Mouse (Mus musculus) adrenal gland, postnatal 10 days (tissue): ENCODE measurements around the gene Tcte2. TPM values are rescaled to one million over a fixed set of nuclear protein-coding genes. Genes with fewer than 3 reads are reported as not detected.
"Not testable (repeated sequence)": the region's sequence is repeated elsewhere in the genome, so short reads cannot be mapped to it uniquely, and the experiment has no call there.

Source experiments
- DNase-seq: peaks from one replicate; pipeline ENCODE4 v3.0.0; 2021; ENCODE audit warnings: mixed read lengths
- total RNA-seq, 2 experiments: library from RNA; stranded (reverse); gene quantifications; 2 replicates each; pipeline ENCODE4 v1.2.3; 2021

The Tcte2 gene
- total RNA-seq, 2 experiments from 2014 or later: 2.6 to 4.1 TPM

DNA sequence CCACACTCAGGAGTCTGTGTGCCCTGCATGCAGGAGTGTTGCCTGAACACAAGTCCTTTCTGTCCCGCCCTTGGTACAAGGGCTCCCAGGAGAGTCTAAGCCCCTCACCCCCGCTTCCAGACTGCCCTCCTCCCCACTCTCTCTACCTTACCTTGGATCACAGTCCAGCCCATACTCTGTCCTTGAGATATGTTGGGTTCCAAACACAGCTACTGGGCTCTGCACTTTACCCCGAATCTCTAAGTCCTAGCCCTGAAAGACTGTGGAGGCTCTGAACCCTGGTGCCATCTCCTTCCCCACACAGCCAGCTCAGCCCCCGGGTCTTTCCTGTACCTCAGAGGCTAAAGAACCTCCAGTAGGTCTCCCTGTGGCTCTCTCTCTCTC, 78.6 kb downstream of the Tcte2 start:
- no peak for DNase-seq

DNA sequence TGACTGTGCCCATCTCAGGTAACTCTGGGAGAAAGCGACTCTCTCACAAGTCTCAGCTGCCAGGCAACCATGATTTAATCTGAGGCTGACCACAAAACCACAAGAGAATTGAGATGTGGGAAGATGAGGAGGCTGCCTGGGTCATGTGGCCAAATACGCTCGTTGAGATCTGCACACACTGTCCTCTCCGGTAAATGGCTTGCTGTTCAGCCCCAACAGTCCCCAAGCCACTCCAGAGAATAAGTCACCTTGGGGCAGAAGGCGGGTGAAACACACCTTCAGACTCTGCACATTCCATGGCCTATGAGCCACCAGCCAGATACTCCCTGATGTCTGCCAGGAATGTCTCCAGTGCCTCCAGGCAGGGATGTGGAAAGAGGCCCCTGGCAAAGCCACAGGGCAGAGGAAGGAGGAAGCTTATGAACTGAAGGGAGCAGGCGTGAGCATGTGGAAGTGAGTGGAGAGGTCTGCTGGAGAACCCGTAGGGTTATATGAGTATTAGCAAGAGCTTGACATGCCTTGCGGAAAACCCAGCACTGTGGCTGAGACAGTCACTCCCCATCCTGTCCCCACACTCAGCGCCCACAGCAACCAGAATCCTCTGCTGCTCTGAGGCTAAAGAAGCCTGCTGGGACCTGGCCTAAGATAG, 79.1 kb downstream of the Tcte2 start:
- DNase-seq: peak; percentile 56

DNA sequence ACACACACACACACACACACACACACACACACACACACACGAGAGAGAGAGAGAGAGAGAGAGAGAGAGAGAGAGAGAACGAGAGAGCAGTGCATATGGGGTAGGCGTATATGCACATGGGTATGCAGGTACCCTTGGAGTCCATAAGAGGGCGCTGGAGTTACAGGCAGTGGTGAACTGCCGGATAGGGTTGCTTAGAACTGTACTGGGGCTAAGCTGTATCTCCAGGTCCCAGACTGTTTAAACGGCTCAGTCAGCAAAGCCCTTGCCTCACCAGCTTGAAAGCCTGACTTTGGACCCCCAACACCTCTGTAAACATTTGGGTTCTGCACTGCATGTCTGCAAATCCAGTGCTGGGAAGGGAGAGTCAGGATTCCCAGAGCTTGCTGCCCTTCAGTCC, 79.9 kb downstream of the Tcte2 start:
- DNase-seq: no peak

DNA sequence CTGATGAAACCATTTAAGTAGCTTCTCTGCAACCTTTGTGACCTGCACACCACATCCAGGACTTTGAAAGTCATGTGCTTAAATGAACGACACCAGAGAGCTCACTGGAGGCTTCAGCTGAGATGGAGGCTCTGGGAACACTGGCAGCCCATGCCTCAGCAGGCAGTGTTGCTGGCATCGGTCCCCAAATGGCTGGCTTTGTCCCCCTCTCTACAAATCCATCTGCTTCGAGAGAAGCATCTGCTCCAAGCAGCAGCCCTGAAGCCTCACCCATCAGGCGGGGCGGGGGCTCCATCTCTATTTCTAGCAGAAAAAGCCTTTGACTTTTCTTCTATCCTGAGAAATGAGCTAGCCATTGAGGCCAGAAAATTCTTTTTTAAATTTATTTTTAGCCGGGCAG, 80.5 kb downstream of the Tcte2 start:
- no peak for DNase-seq

DNA sequence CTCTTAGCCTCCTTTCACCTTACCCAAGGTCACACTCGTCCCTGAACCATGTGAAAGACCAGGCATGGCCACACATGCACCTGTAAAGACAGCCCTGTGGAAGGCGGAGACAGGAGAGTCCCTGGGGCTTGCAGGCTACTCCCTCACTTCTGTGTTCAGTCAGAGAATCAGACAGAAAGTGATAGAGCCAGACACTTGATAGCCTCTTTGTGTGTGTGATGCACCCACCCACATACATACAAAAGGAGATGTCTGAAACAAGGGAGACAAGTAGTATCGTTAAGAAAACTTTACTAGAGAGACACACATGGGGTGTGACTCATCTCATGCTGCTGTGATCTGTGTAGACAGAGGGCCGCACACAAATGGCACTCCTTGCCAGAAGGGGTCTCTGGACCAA, 81.3 kb downstream of the Tcte2 start:
- no peak for DNase-seq

DNA sequence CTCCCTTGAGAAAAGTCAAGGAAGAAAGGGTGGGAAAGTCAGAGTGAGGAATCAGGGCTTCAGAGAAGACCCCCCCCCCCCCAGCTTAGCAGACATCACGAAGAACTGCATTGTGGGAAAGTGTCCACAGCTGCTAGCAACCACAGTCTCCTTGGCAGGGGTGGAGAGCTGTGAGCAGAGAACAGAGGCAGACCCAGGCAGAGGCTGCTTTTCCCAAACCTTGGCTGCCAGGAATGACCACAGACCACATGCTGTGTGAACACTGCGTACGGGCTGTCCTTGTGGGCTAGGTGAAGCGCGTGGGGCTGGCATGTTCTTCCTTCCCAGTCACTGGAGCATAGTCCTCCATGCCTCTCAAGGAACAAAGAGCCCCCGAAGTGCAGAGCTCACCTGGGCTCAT, 81.9 kb downstream of the Tcte2 start:
- no peak for DNase-seq

DNA sequence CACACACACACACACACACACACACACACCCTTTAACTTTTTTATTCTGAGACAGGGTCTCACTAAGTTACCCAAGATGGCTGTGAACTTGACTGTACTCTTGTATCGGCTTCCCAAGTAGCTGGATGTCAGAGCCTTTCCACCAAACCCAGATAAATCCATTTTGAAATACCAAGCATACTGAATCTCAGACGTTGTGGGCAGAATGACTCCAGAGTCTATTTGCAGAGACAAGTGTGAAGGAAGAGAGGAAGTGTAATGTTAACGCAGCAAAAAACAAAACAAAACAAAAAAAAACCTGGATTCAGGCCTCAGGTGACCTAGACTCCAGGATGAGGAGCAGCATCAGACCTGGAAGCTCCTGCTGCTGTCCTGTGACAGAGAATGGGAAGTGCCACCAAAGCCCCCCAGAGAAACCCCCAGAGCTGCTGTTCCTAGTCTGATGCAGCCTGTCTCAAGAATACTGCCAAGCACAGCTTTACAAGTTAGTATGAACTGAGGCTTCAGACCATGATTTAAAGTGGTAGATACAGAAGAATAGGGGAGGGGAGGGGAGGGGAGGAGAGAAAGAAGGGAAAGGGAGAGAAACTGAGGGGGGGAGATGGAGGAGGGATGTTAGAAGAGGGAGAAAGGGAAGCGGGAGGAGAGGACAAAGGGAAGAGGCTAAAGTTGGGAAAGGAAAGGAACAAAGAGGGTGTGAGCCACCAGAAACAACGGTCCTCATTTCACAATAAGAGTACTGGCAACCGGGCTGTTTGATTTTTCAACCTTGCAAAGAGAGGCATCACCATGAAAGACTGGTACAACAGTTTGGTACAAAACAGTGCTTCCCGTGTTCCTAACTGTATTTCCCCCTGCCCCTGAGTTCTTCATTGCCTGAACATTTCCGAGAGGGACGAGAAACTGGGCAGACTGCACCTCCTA, 84.1 kb downstream of the Tcte2 start:
- DNase-seq: no peak

DNA sequence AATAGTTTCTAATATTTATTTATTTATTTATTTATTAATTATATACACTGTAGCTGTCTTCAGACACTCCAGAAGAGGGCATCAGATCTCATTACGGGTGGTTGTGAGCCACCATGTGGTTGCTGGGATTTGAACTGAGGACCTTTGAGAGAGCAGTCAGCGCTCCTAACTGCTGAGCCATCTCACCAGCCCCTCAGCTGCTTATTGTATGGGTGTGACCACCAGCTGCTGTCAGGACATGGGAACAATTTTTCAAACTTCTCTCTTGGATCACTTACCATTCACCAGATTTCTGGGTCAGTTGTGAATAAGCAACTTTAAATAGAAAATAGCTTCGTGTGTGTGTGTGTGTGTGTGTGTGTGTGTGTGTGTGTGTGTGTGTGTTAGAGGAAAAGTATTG, 85.5 kb downstream of the Tcte2 start:
- DNase-seq: not testable (repeated sequence)

DNA sequence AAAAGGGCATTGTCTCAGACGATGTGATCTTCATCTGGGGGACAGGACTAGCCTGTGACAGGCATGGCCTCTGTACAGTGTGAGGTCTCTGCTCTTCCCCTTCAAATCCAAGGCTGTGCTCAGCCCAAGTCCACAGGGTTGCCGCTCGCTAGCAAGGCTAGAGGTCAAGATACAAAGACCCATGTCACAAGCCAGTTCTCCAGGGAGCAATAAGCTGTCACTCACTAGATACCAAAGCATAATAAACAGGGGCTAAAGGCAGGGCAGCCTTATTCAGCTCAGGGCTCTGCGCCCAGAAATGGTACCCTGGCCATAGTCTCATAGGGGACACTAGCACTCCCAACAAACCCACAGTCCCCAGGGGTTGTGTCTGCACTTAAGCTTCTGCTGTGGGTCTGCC, 86.0 kb downstream of the Tcte2 start:
- peak; percentile 51 for DNase-seq

DNA sequence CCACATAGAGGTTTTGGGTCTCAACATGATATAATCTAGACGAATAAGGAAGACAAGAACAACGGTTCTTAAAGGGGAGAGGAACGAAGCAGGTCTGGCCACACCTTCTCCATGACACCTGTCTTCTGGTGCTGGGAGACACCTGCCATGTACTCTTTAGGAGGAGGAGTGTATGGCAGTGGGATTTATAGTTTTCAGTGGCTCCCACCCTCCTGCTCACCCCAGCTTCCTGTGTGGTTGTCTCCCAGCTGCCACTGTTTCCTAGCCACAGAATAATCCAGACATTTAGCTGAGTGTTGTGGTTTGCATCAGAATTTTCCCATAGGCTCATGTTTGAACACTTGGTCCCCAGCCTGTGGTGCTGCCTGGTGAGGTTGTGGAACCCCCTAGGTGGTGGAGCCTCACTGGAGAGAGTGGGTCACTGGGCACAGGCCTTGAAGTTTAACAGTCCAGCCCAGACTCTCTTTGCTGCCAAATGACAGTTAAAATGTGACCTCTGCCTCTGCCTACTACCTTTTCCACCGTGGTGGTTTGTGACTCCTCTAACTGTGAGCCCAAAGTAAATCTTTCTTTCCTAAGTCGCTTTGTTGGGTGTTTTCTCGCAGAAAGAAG, 86.8 kb downstream of the Tcte2 start:
- no peak for DNase-seq

DNA sequence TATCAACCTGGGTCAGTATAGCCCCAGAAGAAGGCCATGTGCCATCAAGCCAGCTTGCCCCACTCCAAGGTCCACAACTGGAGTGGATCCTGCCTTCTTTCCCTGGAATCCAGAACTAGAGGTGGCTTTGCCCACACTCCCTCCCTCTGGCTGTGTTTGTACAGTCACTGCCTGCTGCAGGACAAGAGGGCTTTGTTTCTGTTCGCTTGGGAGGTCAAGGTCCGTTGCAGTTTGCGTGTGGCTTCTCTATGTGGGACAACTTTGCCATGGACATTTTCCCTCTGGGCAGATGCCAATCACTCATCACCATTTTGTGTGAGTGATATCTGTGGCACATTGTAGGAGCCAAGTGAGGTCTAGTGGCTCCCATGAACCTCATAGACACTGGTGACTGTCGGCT, 89.9 kb downstream of the Tcte2 start:
- DNase-seq: no peak

DNA sequence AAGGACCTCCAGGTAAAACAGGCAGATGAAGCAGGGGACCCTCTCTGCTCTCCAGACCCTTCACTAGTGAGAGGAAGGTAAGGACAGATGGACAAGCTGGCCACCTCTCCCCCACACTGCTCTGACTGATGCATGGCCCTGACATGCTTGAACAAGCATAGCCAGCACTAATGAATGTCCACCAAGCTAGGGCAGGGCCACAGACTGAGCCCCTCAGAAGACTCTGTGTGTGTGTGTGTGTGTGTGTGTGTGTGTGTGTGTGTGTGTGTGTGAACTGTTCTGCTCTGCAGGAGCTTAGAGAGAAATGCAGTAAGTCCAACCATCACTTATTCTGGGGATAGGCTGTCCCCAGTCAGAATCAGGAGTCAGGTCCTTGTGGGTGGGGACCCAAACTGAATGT, 91.4 kb downstream of the Tcte2 start:
- DNase-seq: no peak

DNA sequence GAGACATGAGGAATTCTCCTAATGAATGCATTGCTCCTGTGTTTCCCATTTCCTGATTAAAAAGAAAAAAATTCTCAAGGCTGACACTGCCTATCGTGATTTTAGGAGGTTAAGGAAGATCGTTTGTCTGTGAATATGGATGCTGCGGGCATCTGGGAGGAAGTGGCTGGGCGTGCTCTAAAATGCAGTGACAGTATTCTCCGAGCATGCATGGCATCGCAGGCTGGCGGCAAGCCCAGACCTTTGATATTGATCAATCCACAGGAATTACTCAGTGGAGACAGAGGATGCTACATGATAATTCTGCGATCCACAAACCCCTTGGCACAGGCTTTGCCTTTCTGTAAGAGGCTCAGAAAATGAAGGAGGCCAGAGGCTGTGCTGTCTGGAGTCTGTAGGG, 92.4 kb downstream of the Tcte2 start:
- peak; percentile 77 for DNase-seq

DNA sequence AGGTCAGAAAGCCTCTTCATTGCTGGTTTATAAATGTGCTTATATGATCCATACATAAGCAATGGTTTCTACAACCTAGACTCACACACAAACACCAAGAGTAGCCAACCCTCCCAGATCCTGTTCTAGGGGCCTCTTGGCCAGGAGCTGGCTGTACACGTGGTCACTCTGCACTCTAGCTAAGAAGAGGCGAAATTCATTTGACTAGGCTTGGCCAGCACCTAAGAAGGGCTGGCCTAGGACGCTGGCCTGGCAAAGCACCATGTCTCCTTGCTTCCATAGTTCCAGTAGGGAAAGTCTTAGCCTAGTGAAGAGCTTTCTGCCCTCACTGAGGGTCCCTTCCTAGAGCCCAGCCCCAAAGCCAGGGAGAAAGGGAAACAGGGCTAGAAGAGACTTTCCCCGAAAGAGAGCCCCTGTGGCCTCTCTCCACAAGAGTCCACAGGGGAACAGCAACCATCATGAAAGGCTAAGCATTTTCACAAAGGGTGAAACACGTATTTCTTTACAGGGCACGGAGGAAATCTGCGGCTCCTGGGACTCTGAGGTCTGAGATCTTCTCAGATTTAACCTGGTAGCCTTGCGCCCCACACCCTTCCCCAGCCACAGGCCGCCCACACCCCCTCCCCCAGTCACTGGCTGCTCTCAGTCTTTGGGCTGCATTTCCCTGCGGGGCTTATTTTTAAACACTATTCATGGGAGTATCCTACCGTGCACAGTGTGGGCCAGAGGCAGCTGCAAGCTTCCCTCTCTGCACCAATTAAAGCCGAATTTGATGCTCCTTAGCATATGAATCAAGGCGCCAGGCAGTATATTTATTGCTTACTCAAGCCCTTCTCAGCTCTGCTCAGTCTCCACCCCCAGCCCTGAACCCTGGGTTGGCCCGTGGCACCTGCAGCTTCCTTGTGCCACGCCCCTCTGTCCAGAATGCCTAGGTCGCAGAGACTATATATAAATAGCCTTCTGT, 93.3 kb downstream of the Tcte2 start:
- peak; percentile 51 for DNase-seq

DNA sequence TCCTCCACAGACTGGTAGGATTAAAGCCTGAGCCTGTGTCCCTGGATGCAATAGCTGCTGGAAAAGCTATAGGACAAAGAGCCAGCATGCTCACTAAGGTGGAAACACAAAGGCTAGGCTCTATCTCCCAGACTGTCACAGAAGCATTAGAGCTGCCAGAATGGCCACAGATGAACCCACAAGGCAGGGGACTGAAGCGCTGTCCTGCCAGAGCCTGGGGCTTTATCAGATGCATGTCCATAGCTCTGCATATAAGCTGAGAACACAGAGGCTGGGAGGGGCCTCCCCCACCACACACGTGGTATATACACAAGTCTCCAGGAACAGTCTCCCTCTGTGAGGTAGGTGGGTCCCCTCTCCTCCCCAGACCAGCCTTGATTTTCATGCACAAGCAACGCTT, 94.6 kb downstream of the Tcte2 start:
- no peak for DNase-seq

DNA sequence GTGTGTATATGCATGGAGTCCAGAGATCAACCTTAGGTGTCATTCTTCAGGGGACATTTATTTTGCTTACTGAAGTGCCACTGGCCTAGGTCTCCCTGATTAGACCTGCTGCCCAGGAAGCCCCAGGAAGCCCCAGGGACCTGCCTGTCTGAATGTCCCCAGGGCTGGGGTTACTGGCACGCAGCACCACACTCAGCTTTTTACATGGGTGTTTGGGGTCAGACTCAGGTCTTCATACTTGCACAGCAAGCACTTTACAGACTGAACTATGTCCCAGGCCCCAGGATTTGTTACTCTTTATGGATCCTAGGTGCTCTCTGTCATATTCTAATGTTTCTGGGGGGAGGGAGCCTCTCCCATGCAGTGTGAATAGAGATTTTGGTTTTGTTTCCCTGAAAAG, 95.9 kb downstream of the Tcte2 start:
- no peak for DNase-seq

DNA sequence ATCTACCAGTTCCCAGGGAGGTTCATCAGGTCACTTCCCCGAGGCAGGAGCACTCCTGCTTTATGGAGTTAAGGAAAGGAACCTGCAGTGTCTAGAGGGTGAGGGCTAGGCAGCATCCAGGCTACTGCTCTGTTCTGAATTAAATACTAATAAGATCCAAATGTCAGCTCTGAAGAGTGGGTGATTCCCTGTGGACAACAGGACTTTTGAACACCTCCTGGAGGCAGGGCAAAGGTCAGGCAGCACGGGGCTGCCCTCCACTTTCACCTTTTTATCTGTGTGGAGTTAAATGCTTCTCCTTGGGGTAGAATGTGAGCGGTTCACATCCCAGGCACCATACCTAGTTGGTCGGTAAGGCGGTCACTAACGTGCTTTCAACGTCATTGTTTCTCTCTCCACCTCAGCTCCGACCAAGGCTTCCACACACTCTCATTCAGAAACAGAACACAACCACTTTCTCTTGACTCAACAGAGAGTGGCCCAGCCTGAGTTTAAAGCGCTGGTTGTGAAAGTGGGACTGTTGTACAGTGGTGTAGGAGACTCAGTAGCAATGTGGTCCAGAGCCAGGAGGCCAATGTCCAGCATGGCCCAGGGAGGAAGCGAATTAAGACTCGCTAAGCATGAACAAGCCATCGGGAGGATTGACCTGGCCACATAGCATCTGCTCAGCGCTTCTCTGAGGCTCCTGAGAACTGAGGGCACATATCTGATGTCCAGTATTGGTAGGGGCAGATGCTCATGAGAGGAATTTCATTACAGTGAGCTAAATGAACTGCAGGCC, 98.0 kb downstream of the Tcte2 start:
- no peak for DNase-seq
